Mouse (Mus musculus) kidney, adult 18-20 months (tissue): ENCODE measurements around the gene Irx5.

Experiments used
- DNase-seq: peaks from one replicate; pipeline ENCODE4 v3.0.0; 2021

Irx5 gene

GRCm38 (mm10) chr8:92361546-92362351 lies 4.3 kb downstream of the Irx5 start:
- peak; percentile 56 for DNase-seq

DNA sequence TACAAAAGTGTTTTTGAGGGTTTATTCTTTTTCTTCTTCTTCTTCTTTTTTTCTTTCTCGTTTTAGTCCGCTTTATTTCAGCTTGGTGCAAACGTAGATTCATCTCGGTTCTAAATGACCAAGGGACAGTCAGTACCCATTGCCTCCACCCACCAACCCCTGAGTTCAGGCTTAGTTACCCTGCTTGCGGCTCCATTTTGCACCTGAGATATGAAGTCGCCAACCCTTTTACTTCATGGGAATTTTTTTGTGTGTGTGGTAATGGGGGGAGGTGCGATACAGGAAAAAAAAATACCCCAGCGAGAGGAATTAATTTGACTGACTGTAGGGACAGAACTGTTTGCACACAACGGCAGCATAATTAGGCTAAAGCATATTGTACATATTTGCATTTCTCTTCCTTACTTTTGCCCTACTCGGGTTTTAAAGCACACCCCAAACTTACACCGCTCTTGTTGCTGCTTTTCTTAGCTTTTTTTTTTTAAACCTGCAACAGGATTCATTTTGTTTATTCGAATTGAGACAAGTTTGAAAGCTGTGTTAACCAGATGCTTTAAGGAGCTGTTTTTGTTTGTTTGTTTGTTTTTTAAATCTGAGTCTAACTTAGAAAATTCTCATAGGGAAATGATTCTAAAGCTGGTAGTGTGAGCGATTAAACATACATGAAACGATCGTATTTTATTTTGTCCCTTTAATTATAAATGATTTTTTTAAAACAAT lies 5.1 kb downstream of the Irx5 start:
- DNase-seq: peak; percentile 20

- DNase-seq: peak; percentile 26
Measured at GRCm38 (mm10) chr8:92363217-92364147, 6.1 kb downstream of the Irx5 start.

- peak; percentile 69 for DNase-seq
Measured at GRCm38 (mm10) chr8:92364148-92364775, 6.8 kb downstream of the Irx5 start.

- no peak for DNase-seq
Measured at GRCm38 (mm10) chr8:92364776-92365240, 7.4 kb downstream of the Irx5 start.

DNA sequence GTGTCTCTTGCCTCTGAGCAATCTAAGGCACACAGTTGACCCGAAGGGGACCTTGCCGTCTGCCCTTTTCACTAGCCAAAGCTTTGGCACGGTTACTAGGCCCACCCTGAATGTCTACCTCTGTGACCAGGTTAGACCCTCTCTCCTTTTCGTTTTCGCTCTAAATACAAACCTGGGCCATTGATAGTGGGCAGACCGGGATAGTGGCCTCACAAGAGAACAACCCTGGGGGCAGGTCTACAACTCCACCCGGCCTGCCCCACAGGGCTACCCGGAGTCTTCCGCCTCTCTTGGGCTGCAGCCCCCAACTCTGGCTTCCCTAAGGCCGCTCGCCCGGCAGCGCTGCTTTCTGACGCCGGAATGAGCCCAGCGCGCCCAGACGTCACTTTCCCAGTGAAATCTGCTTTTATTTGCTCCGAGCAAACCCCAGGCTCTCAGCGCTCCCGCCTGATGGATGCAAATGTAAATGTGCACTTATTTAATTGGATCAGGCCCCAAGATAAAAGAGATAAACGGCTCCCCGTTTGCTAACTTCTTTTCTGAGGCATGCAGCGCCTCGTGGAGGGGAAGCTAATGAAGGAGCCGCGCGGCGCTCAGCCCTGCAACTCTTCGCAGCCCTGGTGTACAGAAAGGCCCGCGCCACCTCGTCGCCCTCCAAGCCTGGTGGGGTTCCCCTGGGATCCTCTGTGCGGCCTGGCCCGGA lies 8.0 kb downstream of the Irx5 start:
- DNase-seq: peak; percentile 22

- no peak for DNase-seq
Measured at GRCm38 (mm10) chr8:92365944-92366735, 8.7 kb downstream of the Irx5 start.

GRCm38 (mm10) chr8:92366736-92367267 lies 9.4 kb downstream of the Irx5 start:
- DNase-seq: peak; percentile 25

DNA sequence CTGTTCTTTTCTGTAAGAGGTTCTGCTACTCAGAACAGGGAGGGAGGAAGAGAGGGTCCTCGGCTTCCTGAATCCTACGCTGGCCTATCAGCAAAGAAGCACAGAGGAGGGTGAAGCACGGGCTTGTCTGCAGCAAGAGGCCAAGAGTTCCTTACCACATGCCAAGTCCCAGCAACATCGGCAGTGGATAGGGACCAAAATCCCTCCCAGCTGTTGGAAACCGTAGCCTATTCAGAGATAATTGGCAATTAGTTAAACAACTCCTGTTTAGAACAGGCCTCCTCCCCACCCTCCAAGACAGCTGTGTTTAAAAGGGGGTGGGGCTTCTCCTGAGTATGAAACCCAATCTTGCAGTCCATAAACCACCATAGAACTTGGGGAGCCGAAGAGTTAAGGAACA lies 22.1 kb downstream of the Irx5 start:
- DNase-seq: no peak

GRCm38 (mm10) chr8:92380571-92380970 lies 23.1 kb downstream of the Irx5 start:
- DNase-seq: peak; percentile 30

DNA sequence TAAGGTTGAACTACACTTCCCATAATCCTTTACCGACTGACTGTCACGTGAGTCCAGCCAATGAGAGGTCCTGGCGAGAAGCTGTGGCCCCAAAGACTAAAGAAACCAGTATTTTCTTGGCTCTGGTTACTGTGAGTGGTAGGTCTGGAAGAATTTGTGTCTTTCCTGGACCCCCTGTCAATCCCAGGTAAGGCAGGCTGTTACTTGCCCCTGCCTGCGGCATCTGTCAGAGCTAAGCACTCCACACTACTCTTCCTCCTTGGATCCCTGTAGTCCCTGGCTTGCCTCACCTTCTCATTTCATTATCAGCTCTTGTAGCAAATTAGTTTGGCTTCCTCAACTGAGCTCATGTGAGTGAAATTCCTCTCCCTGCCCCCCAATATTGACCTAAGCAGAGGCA lies 30.5 kb downstream of the Irx5 start:
- DNase-seq: no peak

- no peak for DNase-seq
Measured at GRCm38 (mm10) chr8:92404218-92404617, 46.8 kb downstream of the Irx5 start.

GRCm38 (mm10) chr8:92408092-92408491 lies 50.7 kb downstream of the Irx5 start:
- DNase-seq: no peak

GRCm38 (mm10) chr8:92413583-92413982 lies 56.2 kb downstream of the Irx5 start:
- no peak for DNase-seq

- no peak for DNase-seq
Measured at GRCm38 (mm10) chr8:92420666-92421065, 63.2 kb downstream of the Irx5 start.
